Mouse (Mus musculus) cerebellum, adult 8-10 months (tissue): ENCODE results near the gene Podnl1.

Source experiments
- DNase-seq: peaks from one replicate; pipeline ENCODE4 v3.0.0; 2022

The Podnl1 gene

GRCm38 (mm10) chr8:84127202-84127901, 1.6 kb downstream of the Podnl1 start:
- no peak for DNase-seq

- DNase-seq = peak; percentile 3
Measured at GRCm38 (mm10) chr8:84128277-84128676, 2.5 kb downstream of the Podnl1 start.

GRCm38 (mm10) chr8:84130806-84131205, 5.0 kb downstream of the Podnl1 start:
- DNase-seq = peak; percentile 77

- DNase-seq = no peak
Measured at GRCm38 (mm10) chr8:84132225-84132624, 6.4 kb downstream of the Podnl1 start.

GRCm38 (mm10) chr8:84137848-84138247, 12.1 kb downstream of the Podnl1 start:
- no peak for DNase-seq

GRCm38 (mm10) chr8:84140838-84141237, 15.0 kb downstream of the Podnl1 start:
- no peak for DNase-seq

GRCm38 (mm10) chr8:84144636-84145245, 19.0 kb downstream of the Podnl1 start:
- DNase-seq = no peak

- DNase-seq = no peak
Measured at GRCm38 (mm10) chr8:84147324-84147766, 21.6 kb downstream of the Podnl1 start.

GRCm38 (mm10) chr8:84147769-84148530, 22.2 kb downstream of the Podnl1 start, which contains the start of the genes Cc2d1a and 4930432K21Rik:
Cc2d1a (minus strand) TSS chr8:84147936.
4930432K21Rik (plus strand) TSS chr8:84148025.
- DNase-seq = peak; percentile 96

- no peak for DNase-seq
Measured at GRCm38 (mm10) chr8:84148531-84148850, 22.7 kb downstream of the Podnl1 start.

- no peak for DNase-seq
Measured at GRCm38 (mm10) chr8:84149181-84149580, 23.4 kb downstream of the Podnl1 start.

- DNase-seq = no peak
Measured at GRCm38 (mm10) chr8:84157620-84158019, 31.8 kb downstream of the Podnl1 start.

GRCm38 (mm10) chr8:84167696-84168095, 41.9 kb downstream of the Podnl1 start:
- no peak for DNase-seq

GRCm38 (mm10) chr8:84170096-84170495, 44.3 kb downstream of the Podnl1 start:
- no peak for DNase-seq

- DNase-seq = peak; percentile 75
Measured at GRCm38 (mm10) chr8:84173861-84174260, 48.1 kb downstream of the Podnl1 start.

GRCm38 (mm10) chr8:84176560-84176959, 50.8 kb downstream of the Podnl1 start:
- no peak for DNase-seq

- DNase-seq = no peak
Measured at GRCm38 (mm10) chr8:84177405-84177804, 51.6 kb downstream of the Podnl1 start.

GRCm38 (mm10) chr8:84178592-84178991, 52.8 kb downstream of the Podnl1 start:
- DNase-seq = no peak

- no peak for DNase-seq
Measured at GRCm38 (mm10) chr8:84179946-84180345, 54.2 kb downstream of the Podnl1 start.

- DNase-seq = no peak
Measured at GRCm38 (mm10) chr8:84180530-84181190, 54.9 kb downstream of the Podnl1 start.
